18 mouse cellular contexts compared by ENCODE assay signal in genomic region chr14:13553616-13554370, GRCm38 (mm10).
A peak's percentile ranks its signal among the peaks of the same experiment; 100 is the strongest.
DNase-seq lines count a peak whose midpoint lies in the region; ATAC-seq and TF ChIP-seq lines count a peak whose summit lies in the region.
"Had no signal": no experiment of that assay in that cellular context is flagged by ENCODE, and none has a peak within 500 bp of the region (broad histone marks: within the 10 kb centered on the region; RNA-seq: fewer than 3 reads in every experiment).

No protein-coding gene starts in this region.

- CTCF ChIA-PET in Patski (lab: Charles Lee) = no interaction called here

- in situ Hi-C loops in Patski (cut with MboI; ENCODE audit: low pct_unique_long_range_greater_than_20kb) = loop anchor here (25.0 kb wide), 1 partner anchor 559 kb away; the partner anchor contains the start of gene Psmd6

- intact Hi-C loops in left cerebral cortex, postnatal 10 days (cut with DNase I) = no loop called here

- POLR2A ChIA-PET in Patski (lab: Charles Lee) = no interaction called here

- DNase-seq in adrenal gland, adult 2 months = peak; percentile 21
- DNase-seq in adrenal gland, postnatal 4 days (ENCODE audit: low spot score in 2 of 2) = no peak
- DNase-seq in 3T3-L1 (ENCODE audit: low read depth, low spot score) (peak; percentile 43), Patski (ENCODE audit: low read depth, low spot score) (peak; percentile 46)
- peak; percentile 48 for DNase-seq in fibroblast of lung, adult 2 months (ENCODE audit: low read depth)
- no peak for DNase-seq in left cerebral cortex, postnatal 10 days (ENCODE audit: extremely low spot score in 1 of 2, low spot score in 2 of 2)
- no peak for DNase-seq in layer of hippocampus, adult 8-10 months (ENCODE audit: low spot score in 2 of 2)
- no peak for DNase-seq in cerebellum, adult 9-10 months
- DNase-seq: cerebellum, adult 11 months; cerebellum, adult 8-10 months; forebrain, postnatal 0 days; gastrocnemius, postnatal 14 days; kidney, adult 18-20 months had no signal

- peak; percentile 49 for ATAC-seq in Patski
- ATAC-seq: CD4-positive, CD25-positive, alpha-beta regulatory T cell, adult 4 months; forebrain, embryonic 13.5 days; forebrain, postnatal 0 days; intestine, embryonic 15.5 days had no signal

- TF ChIP-seq CTCF in Patski (IDR thresholded peaks at IDR 0.05) = no peak

- no peaks in the 10 kb centered on the region for H3K27me3 ChIP-seq in Patski
- H3K27me3 ChIP-seq: embryonic facial prominence, embryonic 12.5 days; forebrain, embryonic 13.5 days; heart, embryonic 12.5 days; intestine, embryonic 15.5 days had no signal

Comparison
In these comparisons a context has a peak if more than half of its experiments do, and no peak if none do; other contexts are left out.
1. DNase-seq: peak in adrenal gland, adult 2 months (single experiment), 3T3-L1 (single experiment), Patski (single experiment) and fibroblast of lung, adult 2 months (single experiment); none in adrenal gland, postnatal 4 days (0 of 2), left cerebral cortex, postnatal 10 days (0 of 2), layer of hippocampus, adult 8-10 months (0 of 2) and cerebellum, adult 9-10 months (single experiment).